Mouse (Mus musculus): ENCODE measurements around the gene Smok3a. TPM values are rescaled to one million over a fixed set of nuclear protein-coding genes. Genes with fewer than 3 reads are reported as not detected.

The Smok3a gene
- total RNA-seq, 4 experiments from 2014 or later, result not detected

Other genes starting within 250 kb of the Smok3a start
- gene Ppp1r35, start 242.4 kb upstream of the Smok3a start, total RNA-seq (2022), result 10 to 100 TPM; 14.5 to 20.2 (median 15.9) TPM
- 10 to 100 TPM; 42.8 to 57.8 (median 45.5) TPM for gene Mepce, start 233.6 kb upstream of the Smok3a start, total RNA-seq (2022)
- 1 to 10 TPM; 5.9 to 8.7 (median 7.8) TPM for gene Zcwpw1, start 233.5 kb upstream of the Smok3a start, total RNA-seq (2022)
- 1 to 10 TPM in 3 of 4 experiments, under 1 TPM in 1; 0.91 to 2.6 (median 1.8) TPM for gene Pilra, start 185.0 kb upstream of the Smok3a start, total RNA-seq (2022)
- gene Pilrb1, start 163.2 kb upstream of the Smok3a start, total RNA-seq (2022), result not detected
- not detected for gene Pilrb2, start 149.4 kb upstream of the Smok3a start, total RNA-seq (2022)
- gene Cyp3a13, start 99.6 kb upstream of the Smok3a start, total RNA-seq (2022), result under 1 TPM; 0.37 to 0.59 (median 0.51) TPM
- gene Gjc3, start 58.2 kb upstream of the Smok3a start, total RNA-seq (2022), result 10 to 100 TPM; 22.7 to 28.6 (median 25.6) TPM
- not detected for gene Azgp1, start 39.7 kb upstream of the Smok3a start, total RNA-seq (2022)
- not detected for gene Smok3b, start 168 bp downstream of the Smok3a start, total RNA-seq (2022)
- gene Smok3c, start 31.9 kb downstream of the Smok3a start, total RNA-seq (2022), result not detected
- gene Zkscan1, start 63.8 kb downstream of the Smok3a start, total RNA-seq (2022), result 10 to 100 TPM; 39.6 to 44.7 (median 42.9) TPM
- gene Zscan21, start 95.6 kb downstream of the Smok3a start, total RNA-seq (2022), result 10 to 100 TPM; 15.9 to 17.8 (median 16.3) TPM
- 10 to 100 TPM; 11.6 to 14.0 (median 13.4) TPM for gene Zfp113, start 134.5 kb downstream of the Smok3a start, total RNA-seq (2022)
- 100 to 1,000 TPM; 133 to 147 (median 144) TPM for gene Cops6, start 139.8 kb downstream of the Smok3a start, total RNA-seq (2022)
- gene Ap4m1, start 150.7 kb downstream of the Smok3a start, total RNA-seq (2022), result 10 to 100 TPM; 21.6 to 28.1 (median 24.0) TPM
- gene Mcm7, start 151.2 kb downstream of the Smok3a start, total RNA-seq (2022), result 10 to 100 TPM; 15.2 to 17.9 (median 15.9) TPM
- 10 to 100 TPM; 34.6 to 42.1 (median 38.8) TPM for gene Taf6, start 166.2 kb downstream of the Smok3a start, total RNA-seq (2022)
- 10 to 100 TPM; 11.7 to 14.7 (median 12.5) TPM for gene Cnpy4, start 166.2 kb downstream of the Smok3a start, total RNA-seq (2022)
- 1 to 10 TPM; 7.4 to 9.1 (median 8.5) TPM for gene Mblac1, start 173.1 kb downstream of the Smok3a start, total RNA-seq (2022)
- gene Nxpe5, start 204.6 kb downstream of the Smok3a start, total RNA-seq (2022), result under 1 TPM in 3 of 4 experiments, not detected in 1; 0.19 to 0.23 (median 0.22) TPM
- 10 to 100 TPM; 50.8 to 61.6 (median 55.1) TPM for gene Lamtor4, start 234.2 kb downstream of the Smok3a start, total RNA-seq (2022)
- 10 to 100 TPM; 60.5 to 70.0 (median 66.1) TPM for gene BC037034, start 242.8 kb downstream of the Smok3a start, total RNA-seq (2022)

Measured in left cerebral cortex, adult 8-10 months (tissue).